Mouse (Mus musculus) heart, adult 2 months (tissue): ENCODE measurements at regions not wholly inside any gene's neighbourhood (a gene's known extent, or its start where the extent isn't known, plus 50 kb on each side); places are given as distances from the start of the nearest gene placed in this dataset.

Source experiments
- DNase-seq, 2 experiments: peaks; one replicate each; pipeline ENCODE4 v3.0.0; 2021
- H3K27ac ChIP-seq: fragments of 200-600 bp; 2 replicates; pipeline ENCODE4 v1.8.1; 2022
- H3K27me3 ChIP-seq: fragments of 200-500 bp; 2 replicates; pipeline ENCODE4 v1.6.1; 2012; ENCODE audit warnings: mild to moderate bottlenecking, low read length, inconsistent platforms, mixed read lengths; ENCODE audit not compliant: control insufficient read depth, insufficient read depth
- H3K36me3 ChIP-seq: fragments of 200-500 bp; 2 replicates; pipeline ENCODE4 v1.6.1; 2012; ENCODE audit warnings: low read length, inconsistent platforms; ENCODE audit not compliant: control insufficient read depth, insufficient read depth
- H3K4me1 ChIP-seq: fragments of 200-500 bp; 2 replicates; pipeline ENCODE4 v1.6.1; 2011; ENCODE audit warnings: low read length; ENCODE audit not compliant: control insufficient read depth, insufficient read depth
- H3K4me3 ChIP-seq: fragments of 200-600 bp; 2 replicates; pipeline ENCODE4 v1.8.1; 2022
- H3K79me2 ChIP-seq: fragments of 200-500 bp; replicated peaks from 2 replicates; pipeline ENCODE4 v1.6.1; 2012; ENCODE audit warnings: mild to moderate bottlenecking, inconsistent platforms, low read length, moderate library complexity, mixed read lengths; ENCODE audit not compliant: control insufficient read depth, insufficient read depth
- H3K9ac ChIP-seq: fragments of 200-500 bp; 2 replicates; pipeline ENCODE4 v1.6.1; 2012; ENCODE audit warnings: low read depth, mild to moderate bottlenecking, control low read depth, inconsistent platforms, low read length, mixed read lengths
- CTCF ChIP-seq: fragments of 200-600 bp; IDR thresholded peaks from 2 replicates; pipeline ENCODE4 v1.8.1; 2022; ENCODE audit warnings: antibody characterized with exemption, mild to moderate bottlenecking, moderate library complexity
- EP300 ChIP-seq: fragments of 200-500 bp; IDR thresholded peaks from 2 replicates; pipeline ENCODE4 v1.6.1; 2011; ENCODE audit warnings: low read depth, low read length, control low read depth; ENCODE audit not compliant: insufficient read depth
- POLR2A ChIP-seq: fragments of 200-500 bp; IDR thresholded peaks from 2 replicates; pipeline ENCODE4 v1.6.1; 2011; ENCODE audit warnings: mild to moderate bottlenecking, low read depth, low read length, control low read depth; ENCODE audit not compliant: insufficient read depth
- WGBS: fragments of 180-500 bp; shearing (Covaris S2); methylation state at CpG from one replicate; pipeline ENCODE4 v1.1.7; 2018; 5-methylcytosine and 5-hydroxymethylcytosine counted together
- intact Hi-C: fragments of 180-260 bp; cut with DNase I; formaldehyde crosslinking; loops from one replicate; pipeline ENCODE4 v1.15.1; 2025

DNA sequence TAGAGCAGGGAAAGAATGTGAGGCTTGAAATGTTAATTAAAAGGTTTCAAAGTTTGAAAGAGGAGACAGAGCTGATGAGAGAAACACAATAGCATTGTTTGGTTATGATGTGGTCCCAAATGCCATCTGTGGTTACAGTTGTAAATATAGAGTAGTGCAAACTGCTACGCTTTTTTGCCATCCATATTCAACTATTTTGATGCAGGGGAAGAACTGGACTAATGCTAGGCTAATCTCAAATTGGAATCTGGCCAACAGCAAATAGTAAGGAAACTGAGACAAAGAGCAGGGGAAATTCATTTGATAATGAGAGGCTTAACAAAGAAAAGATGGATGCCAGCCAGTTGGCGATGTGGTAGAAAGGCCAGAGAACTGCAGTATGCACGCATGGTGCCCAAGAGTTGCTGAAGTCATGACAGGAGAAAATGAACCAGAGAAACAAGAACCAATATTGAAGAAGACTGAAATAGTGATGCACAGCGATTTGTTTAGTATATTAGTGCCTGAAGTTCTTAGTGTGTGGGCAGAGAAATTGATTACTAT, 87.0 kb upstream of the E2f7 start:
- H3K36me3 ChIP-seq, result no peaks in the 10 kb centered on the region
- H3K4me3 ChIP-seq, result no peak overlapping the region
- intact Hi-C loops, result loop anchor here (10.0 kb wide), 1 partner anchor 223 kb away; no protein-coding TSS in a partner anchor

DNA sequence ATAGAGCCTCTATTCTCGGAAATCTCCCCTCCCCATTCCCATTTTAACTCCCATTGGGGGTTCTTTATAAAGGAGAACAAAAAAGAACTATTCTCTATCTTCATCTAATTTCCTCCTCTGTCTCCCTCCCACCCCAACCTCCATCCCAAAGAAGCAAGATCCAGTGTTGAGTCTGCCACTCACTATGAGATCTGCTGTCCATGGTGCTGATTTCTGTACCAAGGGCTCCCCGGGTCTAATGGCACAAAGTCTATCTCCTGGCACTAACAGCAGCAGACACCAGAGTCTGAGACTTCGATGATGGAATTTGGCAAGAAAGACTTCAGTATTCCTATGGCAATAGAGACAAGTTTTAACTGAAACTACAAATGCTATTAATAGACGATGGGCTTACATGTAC, 68.7 kb upstream of the E2f7 start:
- Histone ChIP-seq H3K27ac (no peak overlapping the region), H3K36me3 (no peaks in the 10 kb centered on the region), H3K4me3 (no peak overlapping the region), H3K79me2 (no peaks in the 10 kb centered on the region), H3K27me3 (no peaks in the 10 kb centered on the region; the same call in 1 of the 2 replicates), H3K9ac (no peak overlapping the region), H3K4me1 (no peaks in the 10 kb centered on the region)
- TF ChIP-seq CTCF (no peak), EP300 (no peak), POLR2A (no peak)
- intact Hi-C loops, result no loop called here
- no peak for DNase-seq
- 47% methylated on average over 4 of the region's 4 CpGs for WGBS

More for the DNA sequence above, 87.0 kb upstream of the E2f7 start:
- no peak overlapping the region for H3K9ac ChIP-seq
- no peak for DNase-seq
- no peak overlapping the region for H3K27ac ChIP-seq
- 46% methylated on average over 4 of the region's 4 CpGs for WGBS
- H3K27me3 ChIP-seq, result no peaks in the 10 kb centered on the region
- H3K79me2 ChIP-seq, result no peaks in the 10 kb centered on the region
- H3K4me1 ChIP-seq, result no peaks in the 10 kb centered on the region
- TF ChIP-seq CTCF, result no peak
- TF ChIP-seq EP300, result no peak
- no peak for TF ChIP-seq POLR2A
